Mouse (Mus musculus) layer of hippocampus, adult 18-20 months (tissue): ENCODE measurements at regions not wholly inside any gene's neighbourhood (a gene's known extent, or its start where the extent isn't known, plus 50 kb on each side); places are given as distances from the start of the nearest gene placed in this dataset.

Experiments
- DNase-seq, 2 experiments: peaks; one replicate each; pipeline ENCODE4 v3.0.0; 2022; ENCODE audit warnings: low spot score in 2 of 2

GRCm38 (mm10) chr10:114325097-114325496 is 477.0 kb downstream of the Trhde start:
- DNase-seq = no peak

GRCm38 (mm10) chr10:114321510-114321909 is 480.6 kb downstream of the Trhde start:
- peak in 1 of 2 experiments; percentile 12 for DNase-seq

- DNase-seq = peak; percentile 51 to 81
Observed at GRCm38 (mm10) chr10:114318516-114318915, 483.6 kb downstream of the Trhde start.
